Mouse (Mus musculus): ENCODE data around the gene Ggt6. TPM values are rescaled to one million over a fixed set of nuclear protein-coding genes. Genes with fewer than 3 reads are reported as not detected.

The Ggt6 gene
- total RNA-seq, 1 experiment, result 0.98 TPM

DNA sequence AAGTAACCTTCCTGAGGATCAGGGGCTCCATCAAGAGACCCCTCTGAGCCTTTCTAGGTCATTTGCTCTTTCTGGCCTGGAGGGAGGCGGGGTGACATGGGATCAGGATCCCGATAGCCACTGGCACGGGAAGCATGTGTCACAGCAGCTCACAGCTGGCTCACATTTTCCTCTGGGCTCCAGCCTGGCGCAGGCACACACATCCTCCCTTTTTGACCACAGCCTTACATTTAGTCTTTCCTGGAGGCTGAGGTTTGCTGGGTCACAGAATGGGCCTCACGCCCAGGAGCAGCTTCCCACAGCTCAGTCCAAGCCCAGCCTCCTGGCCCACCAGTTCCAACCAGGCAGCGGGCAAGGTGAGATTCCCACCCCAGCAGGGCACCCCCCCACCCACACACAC lies 42.9 kb downstream of the Ggt6 start:
- Histone ChIP-seq H3K36me3 (ENCODE audit: control insufficient read depth, insufficient read depth, low read length, poor library complexity, severe bottlenecking) (no peaks in the 10 kb centered on the region), H3K27ac (ENCODE audit: insufficient read depth, low read depth, low read length, poor library complexity, severe bottlenecking) (no peak overlapping the region), H3K4me3 (ENCODE audit: insufficient read depth in 1 of 2, low read depth in 1 of 2, low read length in 2 of 2, poor library complexity in 1 of 2, severe bottlenecking in 1 of 2) (no peak overlapping the region), H3K9me3 (ENCODE audit: control insufficient read depth, insufficient read depth, low read depth, low read length) (no peaks in the 10 kb centered on the region), H3K9ac (ENCODE audit: insufficient read depth, low read depth, low read length, poor library complexity, severe bottlenecking) (no peak overlapping the region), H3K4me1 (ENCODE audit: control insufficient read depth in 2 of 2, insufficient read depth in 2 of 2, low read length in 2 of 2, poor library complexity in 1 of 2) (peaks cover 0 to 8% of the 10 kb centered on the region in 2 experiments; a peak in 1 of 4 replicates)
- DNase-seq (ENCODE audit: low read depth, low spot score), result no peak
- no peak for TF ChIP-seq ZC3H11A (IDR thresholded peaks at IDR 0.05; ENCODE audit: borderline replicate concordance, low read depth, low read length)
- no peak for TF ChIP-seq HCFC1 (IDR thresholded peaks at IDR 0.05; ENCODE audit: borderline replicate concordance, insufficient read depth, low read length)
- TF ChIP-seq CHD2 (IDR thresholded peaks at IDR 0.05; ENCODE audit: low read depth, low read length), result no peak
- no peak for TF ChIP-seq ZNF384 (IDR thresholded peaks at IDR 0.05; ENCODE audit: low read depth, low read length)
- TF ChIP-seq MAFK (IDR thresholded peaks at IDR 0.05; ENCODE audit: insufficient read depth, low read depth, low read length), result no peak
- in situ Hi-C loops (cut with MboI; ENCODE audit: low sequenced_read_pairs in 2 of 2, unreplicated experiment in 2 of 2), result no loop called here

DNA sequence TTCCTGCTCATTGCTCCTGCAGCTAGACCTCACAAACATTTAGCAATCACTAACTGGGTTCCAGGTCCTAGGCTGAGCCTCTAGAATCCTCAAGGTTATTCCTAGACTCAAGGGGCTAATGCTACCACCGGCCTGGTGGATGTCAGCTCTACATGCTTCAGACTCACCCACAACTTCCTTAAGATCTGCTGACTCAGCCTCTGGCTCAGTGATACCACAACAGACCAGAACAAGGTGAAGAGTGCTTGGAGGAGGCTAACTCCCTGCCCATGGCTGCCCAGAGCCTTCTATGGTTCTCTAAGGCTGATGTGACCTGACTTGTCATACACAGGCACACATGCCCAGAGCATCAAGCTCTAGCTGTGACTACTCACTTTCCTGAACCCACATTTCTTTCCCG lies 44.2 kb downstream of the Ggt6 start:
- no peaks in the 10 kb centered on the region for H3K36me3 ChIP-seq (ENCODE audit: control insufficient read depth, insufficient read depth, low read length, poor library complexity, severe bottlenecking)
- TF ChIP-seq MAFK (IDR thresholded peaks at IDR 0.05; ENCODE audit: insufficient read depth, low read depth, low read length) (peak; percentile 55), ZC3H11A (IDR thresholded peaks at IDR 0.05; ENCODE audit: borderline replicate concordance, low read depth, low read length) (no peak)
- H3K9ac ChIP-seq (ENCODE audit: insufficient read depth, low read depth, low read length, poor library complexity, severe bottlenecking), result no peak overlapping the region
- no peak overlapping the region for H3K27ac ChIP-seq (ENCODE audit: insufficient read depth, low read depth, low read length, poor library complexity, severe bottlenecking)
- DNase-seq (ENCODE audit: low read depth, low spot score), result no peak
- H3K4me3 ChIP-seq (ENCODE audit: insufficient read depth in 1 of 2, low read depth in 1 of 2, low read length in 2 of 2, poor library complexity in 1 of 2, severe bottlenecking in 1 of 2), result no peak overlapping the region
- in situ Hi-C loops (cut with MboI; ENCODE audit: low sequenced_read_pairs in 2 of 2, unreplicated experiment in 2 of 2), result no loop called here
- no peaks in the 10 kb centered on the region for H3K4me1 ChIP-seq (ENCODE audit: control insufficient read depth in 2 of 2, insufficient read depth in 2 of 2, low read length in 2 of 2, poor library complexity in 1 of 2)
- no peaks in the 10 kb centered on the region for H3K9me3 ChIP-seq (ENCODE audit: control insufficient read depth, insufficient read depth, low read depth, low read length)

DNA sequence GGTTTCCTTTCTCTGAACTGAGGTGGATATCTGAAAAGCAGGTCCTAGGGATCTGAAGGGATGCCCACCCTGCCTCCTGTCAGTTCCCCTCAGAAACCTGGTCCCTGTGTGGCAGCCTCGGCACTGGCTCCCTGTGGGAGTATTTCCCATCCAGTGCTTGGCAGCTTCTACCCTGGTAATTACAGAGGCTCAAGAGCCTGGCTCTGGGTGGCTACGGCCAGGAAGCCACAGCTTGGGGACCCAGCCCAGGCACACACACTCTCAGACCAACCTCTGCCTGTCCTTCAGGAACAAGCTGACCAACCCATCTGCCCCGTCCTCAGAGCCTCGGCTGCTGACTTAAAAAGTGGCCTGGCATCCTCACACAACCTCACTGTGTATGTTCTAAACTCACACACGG lies 46.0 kb downstream of the Ggt6 start:
- TF ChIP-seq MAFK (IDR thresholded peaks at IDR 0.05; ENCODE audit: insufficient read depth, low read depth, low read length), result no peak
- TF ChIP-seq HCFC1 (IDR thresholded peaks at IDR 0.05; ENCODE audit: borderline replicate concordance, insufficient read depth, low read length), result no peak
- TF ChIP-seq ZC3H11A (IDR thresholded peaks at IDR 0.05; ENCODE audit: borderline replicate concordance, low read depth, low read length), result no peak
- TF ChIP-seq CHD2 (IDR thresholded peaks at IDR 0.05; ENCODE audit: low read depth, low read length), result no peak
- TF ChIP-seq ZNF384 (IDR thresholded peaks at IDR 0.05; ENCODE audit: low read depth, low read length), result no peak
- H3K9ac ChIP-seq (ENCODE audit: insufficient read depth, low read depth, low read length, poor library complexity, severe bottlenecking), result no peak overlapping the region
- no peaks in the 10 kb centered on the region for H3K4me1 ChIP-seq (ENCODE audit: control insufficient read depth in 2 of 2, insufficient read depth in 2 of 2, low read length in 2 of 2, poor library complexity in 1 of 2)
- H3K27ac ChIP-seq (ENCODE audit: insufficient read depth, low read depth, low read length, poor library complexity, severe bottlenecking), result no peak overlapping the region
- no peaks in the 10 kb centered on the region for H3K36me3 ChIP-seq (ENCODE audit: control insufficient read depth, insufficient read depth, low read length, poor library complexity, severe bottlenecking)
- no peak for DNase-seq (ENCODE audit: low read depth, low spot score)
- no peaks in the 10 kb centered on the region for H3K9me3 ChIP-seq (ENCODE audit: control insufficient read depth, insufficient read depth, low read depth, low read length)
- no peak overlapping the region for H3K4me3 ChIP-seq (ENCODE audit: insufficient read depth in 1 of 2, low read depth in 1 of 2, low read length in 2 of 2, poor library complexity in 1 of 2, severe bottlenecking in 1 of 2)
- in situ Hi-C loops (cut with MboI; ENCODE audit: low sequenced_read_pairs in 2 of 2, unreplicated experiment in 2 of 2), result no loop called here

DNA sequence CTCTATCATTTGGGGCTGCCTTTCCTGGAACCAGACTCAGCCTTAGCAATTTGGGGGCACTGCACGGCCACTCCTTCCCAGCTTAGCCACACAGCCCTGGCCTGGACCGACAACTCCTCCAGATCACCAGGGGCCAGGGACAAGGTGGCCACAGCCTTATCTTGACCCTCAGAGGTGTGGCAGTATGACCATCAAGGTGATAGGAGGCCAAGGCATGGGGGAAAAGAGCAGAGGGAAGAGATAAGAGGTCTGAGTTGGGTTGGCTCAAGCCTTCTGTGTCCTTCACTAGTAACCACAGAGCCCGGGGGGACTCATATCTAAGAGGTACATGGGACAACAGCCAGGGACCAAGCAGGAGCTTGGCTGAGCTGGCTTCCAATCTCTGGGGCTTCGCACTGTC lies 46.6 kb downstream of the Ggt6 start:
- H3K4me3 ChIP-seq (ENCODE audit: insufficient read depth in 1 of 2, low read depth in 1 of 2, low read length in 2 of 2, poor library complexity in 1 of 2, severe bottlenecking in 1 of 2), result no peak overlapping the region
- in situ Hi-C loops (cut with MboI; ENCODE audit: low sequenced_read_pairs in 2 of 2, unreplicated experiment in 2 of 2), result no loop called here
- DNase-seq (ENCODE audit: low read depth, low spot score), result no peak
- no peak overlapping the region for H3K9ac ChIP-seq (ENCODE audit: insufficient read depth, low read depth, low read length, poor library complexity, severe bottlenecking)
- no peaks in the 10 kb centered on the region for H3K36me3 ChIP-seq (ENCODE audit: control insufficient read depth, insufficient read depth, low read length, poor library complexity, severe bottlenecking)
- TF ChIP-seq CHD2 (IDR thresholded peaks at IDR 0.05; ENCODE audit: low read depth, low read length), result no peak
- no peak for TF ChIP-seq ZNF384 (IDR thresholded peaks at IDR 0.05; ENCODE audit: low read depth, low read length)
- no peak for TF ChIP-seq ZC3H11A (IDR thresholded peaks at IDR 0.05; ENCODE audit: borderline replicate concordance, low read depth, low read length)
- TF ChIP-seq MAFK (IDR thresholded peaks at IDR 0.05; ENCODE audit: insufficient read depth, low read depth, low read length), result no peak
- TF ChIP-seq HCFC1 (IDR thresholded peaks at IDR 0.05; ENCODE audit: borderline replicate concordance, insufficient read depth, low read length), result no peak
- no peaks in the 10 kb centered on the region for H3K9me3 ChIP-seq (ENCODE audit: control insufficient read depth, insufficient read depth, low read depth, low read length)
- no peaks in the 10 kb centered on the region for H3K4me1 ChIP-seq (ENCODE audit: control insufficient read depth in 2 of 2, insufficient read depth in 2 of 2, low read length in 2 of 2, poor library complexity in 1 of 2)
- no peak overlapping the region for H3K27ac ChIP-seq (ENCODE audit: insufficient read depth, low read depth, low read length, poor library complexity, severe bottlenecking)

DNA sequence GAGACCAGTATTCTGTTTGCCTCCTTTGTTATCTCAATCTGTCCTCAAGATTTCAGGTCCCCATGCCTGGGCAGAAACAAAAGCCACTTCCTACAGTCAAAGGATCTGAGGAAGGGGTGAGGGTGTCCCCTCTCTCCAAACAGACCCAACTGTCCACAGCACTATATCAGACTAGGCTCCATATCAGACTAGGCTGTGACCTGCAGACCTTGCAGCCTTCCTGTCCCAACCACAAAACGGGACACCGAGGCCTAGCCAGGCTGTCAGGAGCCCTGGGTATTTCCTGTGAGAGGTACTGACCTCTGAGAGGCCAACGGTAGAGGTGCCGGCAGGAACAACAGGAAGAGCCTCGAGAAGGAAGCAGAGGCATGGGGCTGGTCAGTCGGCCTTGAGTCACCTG lies 49.2 kb downstream of the Ggt6 start:
- no peaks in the 10 kb centered on the region; a peak in 1 of 4 replicates for H3K4me1 ChIP-seq (ENCODE audit: control insufficient read depth in 2 of 2, insufficient read depth in 2 of 2, low read length in 2 of 2, poor library complexity in 1 of 2)
- TF ChIP-seq ZNF384 (IDR thresholded peaks at IDR 0.05; ENCODE audit: low read depth, low read length), result no peak
- TF ChIP-seq MAFK (IDR thresholded peaks at IDR 0.05; ENCODE audit: insufficient read depth, low read depth, low read length), result no peak
- no peak for TF ChIP-seq HCFC1 (IDR thresholded peaks at IDR 0.05; ENCODE audit: borderline replicate concordance, insufficient read depth, low read length)
- TF ChIP-seq ZC3H11A (IDR thresholded peaks at IDR 0.05; ENCODE audit: borderline replicate concordance, low read depth, low read length), result no peak
- TF ChIP-seq CHD2 (IDR thresholded peaks at IDR 0.05; ENCODE audit: low read depth, low read length), result no peak
- in situ Hi-C loops (cut with MboI; ENCODE audit: low sequenced_read_pairs in 2 of 2, unreplicated experiment in 2 of 2), result no loop called here
- no peak for DNase-seq (ENCODE audit: low read depth, low spot score)
- no peak overlapping the region for H3K4me3 ChIP-seq (ENCODE audit: insufficient read depth in 1 of 2, low read depth in 1 of 2, low read length in 2 of 2, poor library complexity in 1 of 2, severe bottlenecking in 1 of 2)
- H3K27ac ChIP-seq (ENCODE audit: insufficient read depth, low read depth, low read length, poor library complexity, severe bottlenecking), result peak overlapping the region; percentile 17; the same call in 1 of the 2 replicates
- H3K9ac ChIP-seq (ENCODE audit: insufficient read depth, low read depth, low read length, poor library complexity, severe bottlenecking), result no peak overlapping the region
- H3K36me3 ChIP-seq (ENCODE audit: control insufficient read depth, insufficient read depth, low read length, poor library complexity, severe bottlenecking), result no peaks in the 10 kb centered on the region
- H3K9me3 ChIP-seq (ENCODE audit: control insufficient read depth, insufficient read depth, low read depth, low read length), result no peaks in the 10 kb centered on the region
